Mouse (Mus musculus) heart, embryonic 10.5 days (tissue): Measurements from ENCODE around the gene Gm42417. TPM values are rescaled to one million over a fixed set of nuclear protein-coding genes. Genes with fewer than 3 reads are reported as not detected.

Source experiments
- DNase-seq: peaks from one replicate; pipeline ENCODE4 v3.0.0-alpha.2; 2017; ENCODE audit warnings: low spot score
- H3K27ac ChIP-seq: fragments of 300-500 bp; sonication (generic); 2 replicates; pipeline ENCODE4 v1.5.1; 2016; ENCODE audit warnings: mild to moderate bottlenecking
- H3K27me3 ChIP-seq: fragments of 300-500 bp; sonication (generic); 2 replicates; pipeline ENCODE4 v1.6.1; 2016; ENCODE audit warnings: mild to moderate bottlenecking; ENCODE audit not compliant: poor library complexity, insufficient read depth, severe bottlenecking
- H3K36me3 ChIP-seq: fragments of 300-500 bp; sonication (generic); 2 replicates; pipeline ENCODE4 v1.6.1; 2016; ENCODE audit warnings: mild to moderate bottlenecking, moderate library complexity
- H3K4me1 ChIP-seq: fragments of 300-500 bp; sonication (generic); 2 replicates; pipeline ENCODE4 v1.6.1; 2016; ENCODE audit warnings: mild to moderate bottlenecking
- H3K4me3 ChIP-seq: fragments of 300-500 bp; sonication (generic); 2 replicates; pipeline ENCODE4 v1.5.1; 2016; ENCODE audit warnings: mild to moderate bottlenecking, moderate library complexity
- H3K9me3 ChIP-seq: fragments of 300-500 bp; sonication (generic); 2 replicates; pipeline ENCODE4 v1.6.1; 2016; ENCODE audit warnings: mild to moderate bottlenecking, moderate library complexity
- WGBS: fragments of 180-500 bp; shearing (Covaris S2); methylation state at CpG from one replicate; pipeline ENCODE4 v1.1.7; 2016; 5-methylcytosine and 5-hydroxymethylcytosine counted together
- polyA plus RNA-seq: library from polyadenylated mRNA; unstranded; fragments of >200 nt; fragmentation: Nextera tagmentation; extraction: Ambion mirVana; gene quantifications from 2 replicates; pipeline ENCODE4 v1.2.1, GENCODE M21; 2016

Gene Gm42417
- 0.20 and 1.0 TPM in 2 replicates for polyA plus RNA-seq

DNA sequence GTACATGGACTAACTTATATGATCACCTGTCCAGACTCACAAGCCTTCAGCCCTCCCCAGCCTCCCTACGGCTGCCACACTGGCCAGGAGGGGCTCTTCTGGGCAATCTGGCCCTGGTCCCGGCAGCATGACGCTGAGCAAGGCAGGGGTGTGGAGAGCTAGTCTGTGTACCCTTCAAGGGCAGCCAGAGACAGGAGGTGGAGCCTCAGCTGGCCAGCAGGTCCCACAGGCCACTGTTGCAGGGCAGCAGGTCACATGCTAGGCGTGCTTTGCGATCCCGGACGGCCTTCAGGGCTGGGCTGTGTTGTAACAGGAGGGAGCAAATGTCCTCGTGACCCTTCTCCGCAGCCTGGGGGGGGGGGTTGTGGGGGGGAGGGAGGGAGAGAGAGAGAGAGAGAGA, at the start of gene Gm42417:
TSS of gene Gm42417 (minus strand) at position 244 of the 400 bp plus-strand sequence.
- H3K9me3 ChIP-seq = no peaks in the 10 kb centered on the region
- H3K4me1 ChIP-seq = peaks cover 42% of the 10 kb centered on the region
- WGBS = 47% methylated on average over 9 of the region's 9 CpGs
- DNase-seq = peak; percentile 91
- H3K4me3 ChIP-seq = 0 out of 2 replicates have a peak within 1 kb of the TSS, but pooled peaks have one; percentile 9
- H3K36me3 ChIP-seq = peaks cover 40% of the 10 kb centered on the region
- H3K27me3 ChIP-seq = no peaks in the 10 kb centered on the region
- peak within 1 kb of the TSS; percentile 72 for H3K27ac ChIP-seq

GRCm38 (mm10) chr1:36587860-36588259, 48.6 kb upstream of the Gm42417 start:
- DNase-seq = no peak
- Histone ChIP-seq H3K4me3 (no peak overlapping the region), H3K27ac (peak overlapping the region; percentile 60), H3K36me3 (no peaks in the 10 kb centered on the region), H3K4me1 (peaks cover 88% of the 10 kb centered on the region), H3K9me3 (no peaks in the 10 kb centered on the region), H3K27me3 (no peaks in the 10 kb centered on the region)
- 91% methylated on average over 6 of the region's 6 CpGs for WGBS

DNA sequence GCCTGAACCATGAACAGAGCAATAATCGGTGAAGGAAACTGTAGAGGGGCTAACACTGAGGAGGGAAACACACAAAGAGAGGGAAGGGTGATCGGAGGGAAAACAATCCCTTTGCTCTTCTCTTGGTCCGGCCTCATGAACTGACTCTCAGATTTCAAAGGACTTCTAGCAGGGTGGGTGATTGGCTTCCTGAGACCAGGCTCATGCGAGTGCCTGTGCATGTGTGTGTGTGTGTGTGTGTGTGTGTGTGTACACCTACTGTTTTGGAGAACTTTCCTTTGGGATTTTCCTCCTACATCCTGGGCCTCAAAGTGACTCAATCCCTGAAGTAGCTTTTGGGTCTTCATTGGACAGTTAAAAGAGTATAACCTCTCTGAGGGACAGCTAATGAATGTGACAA, 47.1 kb upstream of the Gm42417 start:
- Histone ChIP-seq H3K27ac (peak overlapping the region; percentile 70), H3K36me3 (no peaks in the 10 kb centered on the region), H3K9me3 (no peaks in the 10 kb centered on the region), H3K4me1 (peaks cover 89% of the 10 kb centered on the region), H3K4me3 (no peak overlapping the region), H3K27me3 (no peaks in the 10 kb centered on the region)
- DNase-seq = no peak
- WGBS = 43% methylated on average over 4 of the region's 4 CpGs

- Histone ChIP-seq H3K27me3 (no peaks in the 10 kb centered on the region), H3K9me3 (no peaks in the 10 kb centered on the region), H3K36me3 (no peaks in the 10 kb centered on the region), H3K27ac (peak overlapping the region; percentile 92; the same call in 1 of the 2 replicates), H3K4me3 (no peak overlapping the region), H3K4me1 (peaks cover 88% of the 10 kb centered on the region)
- 71% methylated on average over 8 of the region's 8 CpGs for WGBS
- no peak for DNase-seq
These were observed 44.3 kb upstream of the Gm42417 start for GRCm38 (mm10) chr1:36583408-36584116.

GRCm38 (mm10) chr1:36582211-36582610, 43.0 kb upstream of the Gm42417 start:
- Histone ChIP-seq H3K36me3 (no peaks in the 10 kb centered on the region), H3K9me3 (no peaks in the 10 kb centered on the region), H3K4me3 (no peak overlapping the region), H3K27ac (peak overlapping the region; percentile 92; the same call in 1 of the 2 replicates), H3K27me3 (no peaks in the 10 kb centered on the region), H3K4me1 (peaks cover 91% of the 10 kb centered on the region)
- no peak for DNase-seq
- 54% methylated on average over 8 of the region's 8 CpGs for WGBS

DNA sequence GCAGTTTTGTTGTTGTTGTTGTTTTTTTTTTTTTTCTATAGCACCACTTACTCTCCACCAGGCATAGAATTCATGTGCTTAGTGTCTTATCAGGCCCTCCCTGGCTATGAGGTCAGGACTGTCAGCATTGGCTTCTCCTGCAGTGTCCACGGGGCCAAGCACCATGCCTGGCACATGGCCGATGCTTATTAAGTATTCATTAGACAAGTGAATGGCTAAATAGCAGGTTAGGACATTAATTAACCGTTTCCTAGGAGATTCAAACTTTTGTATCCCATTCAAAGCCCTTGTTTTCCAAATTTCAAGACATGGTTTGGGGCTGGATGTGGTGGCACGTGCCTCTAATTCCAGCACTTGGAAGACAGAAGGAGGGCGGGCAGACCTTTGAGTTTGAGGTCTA, 42.0 kb upstream of the Gm42417 start:
- Histone ChIP-seq H3K4me3 (peak overlapping the region; percentile 42; the same call in 1 of the 2 replicates), H3K27ac (peak overlapping the region; percentile 92), H3K4me1 (peaks cover 94% of the 10 kb centered on the region), H3K36me3 (no peaks in the 10 kb centered on the region), H3K27me3 (no peaks in the 10 kb centered on the region), H3K9me3 (no peaks in the 10 kb centered on the region)
- 60% methylated on average over 5 of the region's 5 CpGs for WGBS
- no peak for DNase-seq

DNA sequence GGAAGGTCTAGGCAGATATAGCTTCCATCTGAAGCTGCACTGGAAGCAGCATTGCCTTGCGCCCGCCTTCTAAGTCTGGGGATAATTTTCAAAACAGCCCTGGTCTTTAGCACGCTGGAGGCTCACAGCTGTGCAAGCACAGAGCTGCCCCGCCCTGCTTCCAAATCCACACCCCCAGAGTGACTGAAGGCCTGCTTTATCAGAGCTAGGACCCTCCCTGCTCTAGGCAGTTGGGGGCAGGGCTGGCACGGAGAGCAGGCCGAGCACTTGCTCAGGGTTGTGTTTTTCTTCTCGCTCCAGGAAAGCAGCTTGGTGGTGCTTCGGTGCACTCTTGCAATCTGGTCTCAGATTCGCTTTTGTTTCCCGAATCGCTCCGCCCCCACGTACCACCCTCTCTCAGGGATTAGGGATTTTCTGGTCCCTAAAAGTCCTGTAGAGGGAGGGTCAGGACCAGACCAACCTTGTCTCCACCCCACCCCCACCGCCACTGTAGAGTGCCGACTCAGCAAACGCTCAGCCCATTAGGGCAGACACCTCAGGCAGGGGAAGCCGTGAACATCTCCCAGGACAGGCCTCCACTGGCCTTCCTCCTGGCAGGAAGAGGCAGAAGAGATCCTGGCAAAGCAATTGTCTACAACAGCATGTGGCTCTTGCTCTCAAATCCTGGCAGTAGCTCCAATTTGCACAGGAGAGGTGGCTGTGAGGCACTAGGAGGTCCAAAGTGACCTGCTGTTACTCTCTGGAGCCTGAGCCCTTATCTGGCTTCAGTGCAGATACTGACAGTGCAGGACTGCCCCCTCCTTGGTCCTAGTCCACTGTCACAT, 41.4 kb upstream of the Gm42417 start:
- Histone ChIP-seq H3K9me3 (no peaks in the 10 kb centered on the region), H3K27me3 (no peaks in the 10 kb centered on the region), H3K4me1 (peaks cover 94% of the 10 kb centered on the region), H3K4me3 (peak overlapping the region; percentile 42), H3K36me3 (no peaks in the 10 kb centered on the region), H3K27ac (peak overlapping the region; percentile 92)
- WGBS = 1% methylated on average over 17 of the region's 17 CpGs
- peak; percentile 91 for DNase-seq

- DNase-seq = no peak
- Histone ChIP-seq H3K4me1 (peaks cover 94% of the 10 kb centered on the region), H3K9me3 (no peaks in the 10 kb centered on the region), H3K27me3 (no peaks in the 10 kb centered on the region), H3K27ac (peak overlapping the region; percentile 92), H3K36me3 (no peaks in the 10 kb centered on the region), H3K4me3 (peak overlapping the region; percentile 42)
- WGBS = 36% methylated on average over 6 of the region's 6 CpGs
These were observed 40.8 kb upstream of the Gm42417 start for GRCm38 (mm10) chr1:36579974-36580383.

- DNase-seq = no peak
- Histone ChIP-seq H3K27me3 (no peaks in the 10 kb centered on the region), H3K36me3 (no peaks in the 10 kb centered on the region), H3K4me3 (no peak overlapping the region), H3K9me3 (no peaks in the 10 kb centered on the region), H3K27ac (peak overlapping the region; percentile 44; the same call in 1 of the 2 replicates), H3K4me1 (peaks cover 83% of the 10 kb centered on the region)
- 50% methylated on average over 6 of the region's 6 CpGs for WGBS
These were observed 37.9 kb upstream of the Gm42417 start for GRCm38 (mm10) chr1:36576991-36577675.

DNA sequence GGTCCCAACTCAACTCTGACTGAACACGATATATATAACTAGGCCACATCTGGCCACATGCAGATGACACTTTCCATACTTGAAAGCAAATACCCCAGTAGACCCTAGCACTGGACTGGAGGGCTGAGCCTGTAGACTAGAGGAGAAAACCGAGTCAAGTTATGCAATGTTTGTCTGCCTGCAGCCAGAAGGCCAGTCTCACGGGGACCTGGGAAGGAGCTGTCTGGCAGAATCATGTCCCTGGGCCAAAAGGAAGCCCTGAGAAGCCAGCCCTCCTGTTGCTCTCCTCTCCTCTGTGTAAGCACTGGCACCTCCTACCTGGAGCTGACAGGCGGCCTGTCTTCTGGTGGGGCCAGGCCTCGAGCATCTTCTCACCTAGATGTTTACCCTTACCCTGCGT, 36.1 kb upstream of the Gm42417 start:
- DNase-seq = no peak
- Histone ChIP-seq H3K27ac (0 out of 2 replicates have a peak overlapping the region, but pooled peaks have one; percentile 53), H3K27me3 (no peaks in the 10 kb centered on the region), H3K4me1 (peaks cover 82% of the 10 kb centered on the region), H3K36me3 (no peaks in the 10 kb centered on the region), H3K9me3 (no peaks in the 10 kb centered on the region), H3K4me3 (no peak overlapping the region)
- WGBS = 53% methylated on average over 6 of the region's 6 CpGs

DNA sequence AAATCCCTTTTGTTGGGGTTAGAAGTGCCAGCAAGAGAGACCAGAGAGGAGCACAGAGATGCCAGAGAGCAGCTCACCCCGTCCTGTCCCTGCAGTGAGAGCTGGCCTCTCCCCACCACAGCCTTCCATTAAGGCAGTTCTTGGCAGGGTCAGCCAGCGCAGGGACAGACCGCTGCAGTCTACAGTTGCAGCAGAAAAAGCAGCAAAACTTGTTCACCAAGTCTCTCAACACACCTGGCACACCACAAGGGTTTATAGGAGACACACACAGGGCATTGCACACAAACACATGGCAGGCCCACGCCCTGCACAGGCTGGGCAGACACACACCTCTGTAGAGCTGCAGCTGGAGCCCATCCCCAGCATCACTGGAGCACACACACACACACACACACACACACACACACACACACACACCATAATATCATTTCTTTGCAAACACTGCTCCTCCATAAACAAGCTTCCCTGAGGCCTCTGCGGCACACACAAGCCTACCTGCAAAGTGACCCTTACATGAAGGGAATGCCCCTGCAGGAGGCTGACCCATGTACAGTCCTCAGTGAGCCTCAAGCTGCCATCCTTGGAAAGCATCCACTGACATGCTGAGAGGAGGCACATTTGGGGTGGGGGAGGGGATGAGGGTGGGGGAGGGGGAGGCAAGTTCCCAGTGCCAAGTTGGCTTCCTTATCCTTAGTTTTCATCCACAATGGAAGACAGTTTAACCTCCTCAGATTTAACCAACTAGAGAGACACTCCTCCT, 35.1 kb upstream of the Gm42417 start:
- no peak for DNase-seq
- Histone ChIP-seq H3K27me3 (no peaks in the 10 kb centered on the region), H3K4me3 (no peak overlapping the region)

DNA sequence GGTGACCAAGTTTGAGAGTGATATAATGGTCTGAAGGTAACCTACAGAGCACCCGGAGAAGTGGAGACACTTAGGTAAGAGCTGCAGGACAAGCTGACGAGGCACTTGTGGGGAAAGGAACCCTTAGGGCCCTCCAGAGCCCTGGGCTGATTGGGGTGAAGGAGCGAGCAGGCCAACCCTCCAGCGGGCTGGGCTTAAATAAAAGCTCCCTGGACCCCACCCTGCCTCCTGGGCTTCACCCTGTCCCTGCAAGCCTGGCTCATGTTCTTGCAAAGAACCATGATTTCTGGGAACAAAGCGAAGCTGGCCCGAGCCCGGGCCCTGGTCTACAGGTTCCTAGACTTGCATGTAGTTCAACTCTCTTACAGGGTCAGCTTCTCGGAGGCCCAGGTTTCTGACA, 34.3 kb upstream of the Gm42417 start:
- peaks cover 80% of the 10 kb centered on the region for H3K4me1 ChIP-seq
- no peaks in the 10 kb centered on the region for H3K9me3 ChIP-seq
- DNase-seq = no peak
- no peaks in the 10 kb centered on the region for H3K36me3 ChIP-seq
- WGBS = 86% methylated on average over 8 of the region's 8 CpGs
- no peak overlapping the region; the same call in 1 of the 2 replicates for H3K27ac ChIP-seq
- H3K27me3 ChIP-seq = no peaks in the 10 kb centered on the region
- H3K4me3 ChIP-seq = no peak overlapping the region

More for the DNA sequence above, 35.1 kb upstream of the Gm42417 start:
- Histone ChIP-seq H3K4me1 (peaks cover 82% of the 10 kb centered on the region), H3K27ac (peak overlapping the region; percentile 12; the same call in 1 of the 2 replicates), H3K9me3 (no peaks in the 10 kb centered on the region), H3K36me3 (no peaks in the 10 kb centered on the region)
- 80% methylated on average over 5 of the region's 5 CpGs for WGBS
